Mouse (Mus musculus) midbrain, embryonic 13.5 days (tissue): ENCODE measurements around the gene Tprgl. TPM values are rescaled to one million over a fixed set of nuclear protein-coding genes. Genes with fewer than 3 reads are reported as not detected.
A peak's percentile ranks its signal among the peaks of the same experiment; 100 is the strongest.

Experiments used
- ATAC-seq: fragments of 200-750 bp; cut with Nextera tagmentation; 2 replicates; pipeline ENCODE4 v1.8.0; 2017; ENCODE audit warnings: mild to moderate bottlenecking, moderate TSS enrichment, moderate library complexity
- H3K27ac ChIP-seq: fragments of 300-500 bp; sonication (generic); 2 replicates; pipeline ENCODE4 v1.5.1; 2015; ENCODE audit warnings: inconsistent platforms, mild to moderate bottlenecking, moderate library complexity
- H3K27me3 ChIP-seq: fragments of 300-500 bp; sonication (generic); 2 replicates; pipeline ENCODE4 v1.6.1; 2015; ENCODE audit warnings: mild to moderate bottlenecking, inconsistent platforms
- H3K36me3 ChIP-seq: fragments of 300-500 bp; sonication (generic); 2 replicates; pipeline ENCODE4 v1.6.1; 2015; ENCODE audit warnings: mild to moderate bottlenecking, inconsistent platforms
- H3K4me1 ChIP-seq: fragments of 300-500 bp; sonication (generic); replicated peaks from 2 replicates; pipeline ENCODE4 v1.6.1; 2015; ENCODE audit warnings: inconsistent platforms
- H3K4me2 ChIP-seq: fragments of 300-500 bp; sonication (generic); replicated peaks from 2 replicates; pipeline ENCODE4 v1.6.1; 2015; ENCODE audit warnings: moderate library complexity, mild to moderate bottlenecking, inconsistent platforms
- H3K4me3 ChIP-seq: fragments of 300-500 bp; sonication (generic); replicated peaks from 2 replicates; pipeline ENCODE4 v1.5.1; 2015; ENCODE audit warnings: mild to moderate bottlenecking, inconsistent platforms
- H3K9ac ChIP-seq: fragments of 300-500 bp; sonication (generic); replicated peaks from 2 replicates; pipeline ENCODE4 v1.6.1; 2015; ENCODE audit warnings: mild to moderate bottlenecking, inconsistent platforms
- H3K9me3 ChIP-seq: fragments of 300-500 bp; sonication (generic); 2 replicates; pipeline ENCODE4 v1.6.1; 2016; ENCODE audit warnings: mild to moderate bottlenecking, inconsistent platforms
- WGBS: fragments of 180-500 bp; shearing (Covaris S2); methylation state at CpG from one replicate; pipeline ENCODE4 v1.1.7; 2015; 5-methylcytosine and 5-hydroxymethylcytosine counted together
- polyA plus RNA-seq: library from polyadenylated mRNA; unstranded; fragments of >200 nt; fragmentation: Nextera tagmentation; extraction: Ambion mirVana; gene quantifications from 2 replicates; pipeline ENCODE4 v1.2.1, GENCODE M21; 2015

Gene Tprgl
- polyA plus RNA-seq, 1 experiment from 2014 or later = 173 TPM

DNA sequence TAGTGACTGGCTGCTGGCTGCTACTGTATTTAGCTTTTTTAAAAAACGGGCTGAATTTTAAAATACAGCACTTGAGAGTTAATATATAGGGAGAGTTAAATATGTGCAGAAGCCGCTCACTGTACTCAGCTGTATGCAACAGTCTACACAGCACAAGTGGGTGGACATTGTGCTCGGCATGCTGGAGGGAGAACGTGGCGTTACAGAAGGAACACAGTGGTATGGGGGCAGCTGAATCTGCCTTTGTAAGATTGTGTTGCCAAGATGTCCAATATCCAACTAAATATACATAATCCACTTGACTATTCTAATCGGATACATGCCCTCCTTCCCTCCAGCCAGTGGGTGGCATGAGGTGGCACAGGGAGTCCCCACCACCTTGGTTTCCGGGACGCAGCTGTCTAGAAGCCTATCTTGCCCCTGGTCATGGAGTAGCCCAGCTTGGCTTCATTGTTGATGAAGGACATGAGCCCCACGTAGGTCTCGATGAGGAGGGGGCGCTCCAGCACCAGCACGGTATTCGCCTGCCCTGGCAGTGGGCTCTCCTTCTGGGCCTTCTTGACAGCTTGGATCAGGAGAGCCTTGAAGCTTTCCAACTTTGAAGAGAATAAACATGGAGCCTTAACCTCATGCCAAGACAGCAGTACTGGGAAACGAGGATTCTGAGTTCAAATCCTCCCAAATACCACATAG is 2.4 kb downstream of the Tprgl start:
- Histone ChIP-seq H3K27me3 (no peaks in the 10 kb centered on the region), H3K36me3 (peaks cover 54% of the 10 kb centered on the region), H3K4me2 (no peak overlapping the region), H3K9ac (no peak overlapping the region), H3K27ac (no peak overlapping the region), H3K4me3 (no peak overlapping the region), H3K4me1 (peaks cover 32% of the 10 kb centered on the region), H3K9me3 (no peaks in the 10 kb centered on the region)
- WGBS = 92% methylated on average over 14 of the region's 14 CpGs
- ATAC-seq = no peak

DNA sequence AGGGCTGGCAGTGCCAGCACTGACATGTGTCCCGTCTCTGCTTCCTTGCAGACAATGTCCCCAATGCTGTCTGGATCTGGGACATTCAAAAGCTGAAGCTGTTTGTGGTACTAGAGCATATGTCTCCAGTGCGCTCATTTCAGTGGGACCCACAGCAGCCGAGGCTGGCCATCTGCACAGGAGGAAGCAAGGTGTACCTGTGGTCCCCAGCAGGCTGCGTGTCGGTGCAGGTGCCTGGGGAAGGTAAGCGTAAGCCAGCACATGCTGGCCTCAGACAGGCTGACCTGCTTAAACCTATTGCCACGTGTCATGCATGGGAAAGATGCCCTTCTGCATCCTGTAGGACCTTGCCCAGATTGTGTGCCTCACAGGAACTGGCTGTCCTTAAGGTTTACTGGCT is 4.4 kb downstream of the Tprgl start:
- Histone ChIP-seq H3K27ac (no peak overlapping the region), H3K4me3 (no peak overlapping the region), H3K9ac (no peak overlapping the region), H3K4me1 (peaks cover 26% of the 10 kb centered on the region), H3K9me3 (no peaks in the 10 kb centered on the region), H3K4me2 (no peak overlapping the region), H3K36me3 (peaks cover 75% of the 10 kb centered on the region), H3K27me3 (no peaks in the 10 kb centered on the region)
- 82% methylated on average over 7 of the region's 7 CpGs for WGBS
- no peak for ATAC-seq

DNA sequence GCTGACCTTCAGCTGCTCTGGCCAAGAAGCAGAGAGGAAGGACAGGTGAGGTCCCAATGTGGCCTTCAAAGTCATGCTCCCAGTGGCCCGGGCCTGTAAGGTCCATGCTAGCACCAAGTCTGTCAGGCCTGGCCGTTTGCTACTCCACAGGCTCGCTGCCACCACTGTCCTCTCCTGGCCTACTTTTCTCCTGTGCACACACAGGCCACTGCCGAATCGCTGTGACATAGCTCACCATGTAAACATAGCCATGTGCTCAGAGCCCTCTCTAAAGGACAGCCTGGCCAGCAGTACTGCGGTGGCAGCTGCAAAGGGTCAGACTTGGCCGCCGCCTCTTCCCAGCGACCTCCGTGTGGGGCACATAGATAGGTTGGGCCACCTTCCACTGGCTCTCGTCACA is 6.4 kb downstream of the Tprgl start:
- Histone ChIP-seq H3K27ac (no peak overlapping the region), H3K27me3 (no peaks in the 10 kb centered on the region), H3K4me1 (peaks cover 15% of the 10 kb centered on the region), H3K9ac (no peak overlapping the region), H3K4me3 (no peak overlapping the region), H3K9me3 (no peaks in the 10 kb centered on the region), H3K36me3 (peaks cover 91% of the 10 kb centered on the region), H3K4me2 (no peak overlapping the region)
- WGBS = 64% methylated on average over 11 of the region's 11 CpGs
- ATAC-seq = no peak

DNA sequence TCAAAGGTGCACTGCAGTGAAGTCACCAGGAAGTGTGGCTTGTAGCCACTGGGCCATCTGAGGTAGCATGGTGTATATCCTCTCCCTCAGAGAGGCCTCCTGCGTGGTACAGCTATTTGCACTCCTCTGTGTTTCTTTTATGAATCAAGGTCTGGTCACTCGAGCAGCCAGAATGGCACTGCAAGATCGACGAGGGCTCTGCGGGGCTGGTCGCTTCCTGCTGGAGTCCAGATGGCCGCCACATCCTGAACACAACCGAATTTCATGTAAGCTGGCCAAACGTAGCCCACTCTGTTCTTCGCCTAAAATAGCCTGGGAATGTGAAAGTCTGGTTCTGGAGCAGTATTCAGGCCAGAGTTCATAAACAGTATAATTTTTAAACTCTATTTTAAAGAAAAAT is 14.1 kb downstream of the Tprgl start:
- peaks cover 5% of the 10 kb centered on the region for H3K27me3 ChIP-seq
- 91% methylated on average over 10 of the region's 10 CpGs for WGBS
- no peak overlapping the region for H3K4me3 ChIP-seq
- H3K4me2 ChIP-seq = no peak overlapping the region
- peaks cover 53% of the 10 kb centered on the region for H3K36me3 ChIP-seq
- H3K9me3 ChIP-seq = no peaks in the 10 kb centered on the region
- H3K27ac ChIP-seq = no peak overlapping the region
- peaks cover 22% of the 10 kb centered on the region for H3K4me1 ChIP-seq
- ATAC-seq = no peak
- no peak overlapping the region for H3K9ac ChIP-seq

DNA sequence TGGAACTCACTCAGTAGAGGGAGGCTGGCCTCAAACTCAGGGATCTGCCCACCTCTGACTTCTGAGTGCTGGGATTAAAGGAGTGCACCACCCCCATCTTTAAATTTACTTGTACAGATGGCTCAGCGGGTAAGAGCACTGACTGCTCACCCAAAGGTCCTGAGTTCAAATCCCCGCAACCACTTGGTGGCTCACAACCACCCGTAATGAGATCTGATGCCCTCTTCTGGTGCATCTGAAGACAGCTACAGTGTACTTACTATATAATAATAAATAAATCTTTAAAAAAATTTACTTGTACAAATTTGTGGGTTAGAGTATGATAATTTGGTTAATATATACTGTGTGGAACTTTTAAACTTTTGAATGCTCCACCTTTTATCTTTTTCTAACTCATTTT is 15.8 kb downstream of the Tprgl start:
- H3K4me3 ChIP-seq = no peak overlapping the region
- no peaks in the 10 kb centered on the region for H3K9me3 ChIP-seq
- no peak overlapping the region for H3K4me2 ChIP-seq
- H3K27ac ChIP-seq = no peak overlapping the region
- peaks cover 22% of the 10 kb centered on the region for H3K27me3 ChIP-seq
- WGBS = 85% methylated on average over 3 of the region's 3 CpGs
- no peak for ATAC-seq
- peaks cover 37% of the 10 kb centered on the region for H3K36me3 ChIP-seq
- peaks cover 39% of the 10 kb centered on the region for H3K4me1 ChIP-seq
- no peak overlapping the region for H3K9ac ChIP-seq

DNA sequence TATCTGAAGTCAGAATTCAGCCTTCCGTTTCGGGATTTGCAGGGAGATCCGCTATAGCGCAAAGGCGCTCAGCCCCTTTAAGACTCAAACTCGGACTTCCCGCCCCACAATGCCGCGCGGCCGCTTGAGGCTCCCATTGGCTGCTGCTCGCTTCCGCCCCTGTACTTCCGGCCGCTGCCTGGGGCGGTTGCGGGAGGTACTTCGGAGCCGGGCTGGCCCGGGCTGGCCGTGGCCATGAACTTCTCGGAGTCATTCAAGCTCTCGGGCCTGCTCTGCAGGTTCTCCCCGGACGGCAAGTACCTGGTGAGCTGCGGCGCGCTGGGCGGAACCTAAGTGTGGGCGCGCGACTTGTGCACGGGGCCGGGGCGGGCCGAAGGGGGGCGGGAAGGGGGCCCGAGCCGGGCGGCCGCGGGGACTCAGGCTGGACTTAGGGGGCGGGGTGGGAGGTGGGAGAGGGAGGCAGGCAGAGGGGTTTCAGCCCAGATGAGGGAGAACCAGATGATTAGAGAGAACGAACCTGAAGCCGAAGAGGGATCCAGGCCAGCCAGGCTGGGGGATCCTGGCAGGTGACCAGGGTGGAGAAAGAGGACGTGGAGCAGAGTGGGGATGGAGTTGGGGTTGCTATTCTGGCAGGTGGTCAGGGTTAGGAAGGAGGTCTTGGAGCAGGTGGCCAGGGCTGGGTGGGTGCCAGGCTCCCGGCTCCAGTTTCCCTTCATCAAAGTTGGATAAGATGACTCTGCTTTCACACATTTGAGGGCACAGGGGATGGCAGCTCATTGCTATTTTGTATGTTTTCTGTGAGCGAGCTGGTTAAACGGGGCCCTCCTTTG is 18.0 kb downstream of the Tprgl start, which contains the start of gene Wrap73:
Gene Wrap73, plus strand, starts transcription at position 162 of the 830 bp plus-strand sequence.
- peak within 1 kb of the TSS; percentile 67 for H3K4me3 ChIP-seq
- peaks cover 44% of the 10 kb centered on the region for H3K4me1 ChIP-seq
- WGBS = 2% methylated on average over 49 of the region's 49 CpGs
- peak within 1 kb of the TSS; percentile 57; the same call in 1 of the 2 replicates for H3K27ac ChIP-seq
- peak; percentile 94 for ATAC-seq
- H3K9me3 ChIP-seq = no peaks in the 10 kb centered on the region
- peak within 1 kb of the TSS; percentile 77 for H3K9ac ChIP-seq
- H3K4me2 ChIP-seq = peak within 1 kb of the TSS; percentile 68
- H3K27me3 ChIP-seq = peaks cover 45% of the 10 kb centered on the region
- peaks cover 19% of the 10 kb centered on the region for H3K36me3 ChIP-seq

DNA sequence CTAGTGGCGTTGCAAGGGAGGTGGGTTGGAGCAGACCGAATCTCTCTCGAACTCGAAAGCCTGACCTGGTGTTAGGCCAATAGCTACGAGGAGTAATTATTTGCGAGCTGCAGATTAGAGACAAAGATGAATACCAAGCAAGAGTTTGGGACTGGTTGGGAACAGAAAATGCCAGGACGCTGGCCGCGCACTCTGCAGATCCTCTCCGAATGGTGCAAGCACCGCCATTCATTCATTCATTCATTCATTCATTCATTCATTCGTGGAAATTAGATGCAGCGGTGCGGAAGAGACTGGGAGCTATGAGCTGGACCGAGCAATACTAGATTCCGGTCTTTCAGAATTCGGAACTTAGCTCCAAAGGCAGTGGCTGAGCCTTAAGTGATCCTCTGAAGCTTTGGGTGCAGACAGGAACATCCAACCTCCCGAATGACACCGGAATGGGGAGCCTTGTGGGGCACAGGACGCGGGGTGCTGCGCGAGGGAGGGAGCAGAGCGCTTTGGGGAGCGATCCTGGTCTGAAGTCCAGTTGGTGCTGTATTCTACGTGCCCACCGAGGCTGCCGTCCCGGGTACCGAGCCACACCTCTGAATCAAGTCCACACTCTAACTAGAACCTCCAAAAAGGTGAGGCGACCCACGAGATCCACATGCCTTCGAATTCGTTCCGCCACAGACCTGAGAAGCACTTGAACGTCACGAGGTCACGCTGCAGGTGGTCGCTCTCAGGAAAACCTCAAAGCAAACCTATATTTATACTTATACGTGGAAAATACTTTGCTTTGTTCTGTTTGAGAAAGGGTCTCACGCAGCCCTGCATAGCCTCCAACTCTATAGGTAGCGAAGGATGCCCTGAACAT is 19.2 kb downstream of the Tprgl start:
- Histone ChIP-seq H3K9ac (no peak overlapping the region), H3K27me3 (peaks cover 56% of the 10 kb centered on the region), H3K4me2 (peak overlapping the region; percentile 80), H3K4me1 (peaks cover 44% of the 10 kb centered on the region), H3K27ac (no peak overlapping the region), H3K9me3 (no peaks in the 10 kb centered on the region), H3K4me3 (peak overlapping the region; percentile 67), H3K36me3 (peaks cover 10% of the 10 kb centered on the region)
- no peak for ATAC-seq
- 2% methylated on average over 42 of the region's 42 CpGs for WGBS

DNA sequence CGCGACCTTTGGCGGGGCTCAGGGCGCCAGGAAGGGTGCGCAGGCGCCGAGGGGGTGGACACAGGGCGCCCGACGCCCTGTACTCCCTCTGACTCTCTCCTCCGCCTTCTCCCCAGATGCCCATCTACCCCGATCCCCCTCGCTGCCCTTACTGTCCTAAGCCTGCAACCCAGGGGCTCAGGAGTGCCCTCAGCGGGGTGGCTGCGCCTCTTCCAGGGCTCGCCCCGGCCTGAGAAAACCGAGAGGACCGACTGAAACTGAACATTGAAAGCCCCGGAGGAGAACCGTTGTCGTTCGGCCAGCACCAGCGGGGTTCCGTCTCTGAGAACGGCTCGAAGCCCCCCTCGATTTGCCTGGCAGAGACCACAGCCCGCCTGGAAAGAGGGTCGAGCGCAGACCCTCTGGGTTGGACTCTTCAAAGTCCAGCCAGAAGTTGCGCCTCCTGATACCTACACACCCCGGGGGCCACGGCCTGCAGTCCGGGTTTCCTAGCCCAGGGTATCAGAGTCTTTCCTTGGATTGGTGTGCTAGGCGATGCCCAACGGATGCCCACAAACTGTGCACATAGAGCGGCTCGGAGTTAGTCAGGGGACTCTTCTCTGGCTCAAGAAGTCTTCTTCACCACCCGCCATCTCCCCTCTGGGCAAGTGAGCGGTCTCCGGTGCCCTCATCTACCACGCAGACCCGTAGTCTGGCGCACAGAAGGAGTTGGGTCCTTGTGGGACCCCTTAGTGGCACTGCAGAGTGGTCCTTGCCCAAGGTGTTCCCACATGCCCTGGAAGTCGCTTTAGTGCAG is 20.1 kb downstream of the Tprgl start:
- under 1% methylated on average over 45 of the region's 46 CpGs for WGBS
- Histone ChIP-seq H3K4me2 (peak overlapping the region; percentile 80), H3K9me3 (no peaks in the 10 kb centered on the region), H3K27me3 (peaks cover 65% of the 10 kb centered on the region), H3K4me1 (peaks cover 44% of the 10 kb centered on the region), H3K36me3 (0 out of 2 replicates have a peak, but pooled peaks cover 4% of the 10 kb centered on the region), H3K27ac (no peak overlapping the region), H3K9ac (peak overlapping the region; percentile 64), H3K4me3 (peak overlapping the region; percentile 50)
- ATAC-seq = no peak; the same call in 1 of the 2 replicates

DNA sequence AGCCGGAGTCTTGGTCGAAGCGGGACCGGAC is 20.5 kb downstream of the Tprgl start, which contains the start of gene Trp73:
Gene Trp73, minus strand, starts transcription at position 27 of the 31 bp plus-strand sequence.
- 0% methylated on average over 4 of the region's 4 CpGs for WGBS
- H3K27me3 ChIP-seq = peaks cover 69% of the 10 kb centered on the region
- peaks cover 44% of the 10 kb centered on the region for H3K4me1 ChIP-seq
- no peak within 1 kb of the TSS for H3K27ac ChIP-seq
- H3K4me2 ChIP-seq = peak within 1 kb of the TSS; percentile 80
- H3K9ac ChIP-seq = peak within 1 kb of the TSS; percentile 64
- no peak for ATAC-seq
- no peaks in the 10 kb centered on the region for H3K9me3 ChIP-seq
- peak within 1 kb of the TSS; percentile 50 for H3K4me3 ChIP-seq
- no peaks in the 10 kb centered on the region for H3K36me3 ChIP-seq

DNA sequence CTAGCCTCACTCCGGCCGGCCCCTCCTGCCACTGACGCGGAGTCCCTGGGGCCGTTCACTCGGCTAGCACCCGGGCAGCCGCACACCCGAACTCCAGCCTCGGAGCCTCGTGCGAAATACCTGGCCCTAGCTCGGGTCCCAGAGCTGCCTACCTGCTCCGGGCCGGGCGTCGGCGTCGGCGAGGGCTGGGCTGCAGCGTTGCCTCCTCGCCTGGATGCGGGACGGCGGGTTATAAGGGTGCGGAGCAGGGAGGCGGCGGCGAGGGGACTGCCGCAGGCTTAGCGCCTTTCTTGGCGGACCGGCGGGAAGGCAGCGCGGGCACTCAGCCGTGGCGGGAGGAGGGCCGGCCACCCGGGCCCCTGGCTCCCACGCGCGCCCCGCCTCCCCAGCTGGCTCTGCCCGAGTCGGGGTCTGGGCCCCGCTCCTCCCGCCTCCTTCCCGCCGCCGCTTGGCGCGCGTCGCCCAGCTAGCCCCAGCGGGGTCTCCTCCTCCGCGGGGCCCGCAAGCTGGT is 20.7 kb downstream of the Tprgl start:
- Histone ChIP-seq H3K36me3 (no peaks in the 10 kb centered on the region), H3K9ac (peak overlapping the region; percentile 64), H3K4me3 (peak overlapping the region; percentile 50), H3K9me3 (no peaks in the 10 kb centered on the region), H3K27me3 (peaks cover 72% of the 10 kb centered on the region), H3K27ac (no peak overlapping the region), H3K4me1 (peaks cover 44% of the 10 kb centered on the region), H3K4me2 (peak overlapping the region; percentile 80)
- peak; percentile 9; the same call in 1 of the 2 replicates for ATAC-seq
- WGBS = under 1% methylated on average over 59 of the region's 59 CpGs

DNA sequence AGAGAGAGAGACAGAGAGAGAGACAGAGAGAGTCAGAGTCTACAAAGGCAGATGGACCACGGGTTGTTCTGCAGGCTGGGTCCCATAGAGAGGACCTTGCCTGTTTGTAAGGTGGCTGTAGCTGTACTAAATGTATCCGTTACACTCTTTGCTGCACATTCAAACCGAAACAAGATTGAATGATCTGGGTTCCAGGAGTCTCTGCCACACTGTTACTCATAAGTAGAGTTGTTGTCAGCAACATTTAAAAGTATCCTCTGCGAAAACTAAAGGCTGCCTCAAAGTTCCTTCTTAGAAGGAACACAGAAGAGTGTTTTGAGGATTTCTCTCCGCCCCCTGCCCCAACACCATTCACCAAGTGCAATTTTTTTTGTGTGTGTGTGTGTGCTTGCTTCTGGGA is 23.3 kb downstream of the Tprgl start:
- no peak overlapping the region for H3K4me3 ChIP-seq
- WGBS = 62% methylated on average over 5 of the region's 5 CpGs
- ATAC-seq = no peak
- H3K27me3 ChIP-seq = peaks cover 86% of the 10 kb centered on the region
- H3K36me3 ChIP-seq = no peaks in the 10 kb centered on the region
- H3K9me3 ChIP-seq = no peaks in the 10 kb centered on the region
- H3K4me1 ChIP-seq = peaks cover 27% of the 10 kb centered on the region
- no peak overlapping the region for H3K27ac ChIP-seq
- H3K9ac ChIP-seq = no peak overlapping the region
- no peak overlapping the region for H3K4me2 ChIP-seq
